Mouse (Mus musculus) limb, embryonic 13.5 days (tissue): ENCODE results near the gene Psmb8. TPM values are rescaled to one million over a fixed set of nuclear protein-coding genes. Genes with fewer than 3 reads are reported as not detected.

ENCODE experiments used
- ATAC-seq: fragments of 200-750 bp; cut with Nextera tagmentation; 2 replicates; pipeline ENCODE4 v1.8.0; 2017; ENCODE audit warnings: low read depth, moderate number of reproducible peaks, moderate TSS enrichment; ENCODE audit not compliant: low FRiP score
- H3K27ac ChIP-seq: fragments of 300-500 bp; sonication (generic); 2 replicates; pipeline ENCODE4 v1.5.1; 2015; ENCODE audit warnings: inconsistent platforms, mild to moderate bottlenecking, moderate library complexity
- H3K27me3 ChIP-seq: fragments of 300-500 bp; sonication (generic); 2 replicates; pipeline ENCODE4 v1.6.1; 2015; ENCODE audit warnings: mild to moderate bottlenecking, inconsistent platforms
- H3K36me3 ChIP-seq: fragments of 300-500 bp; sonication (generic); 2 replicates; pipeline ENCODE4 v1.6.1; 2015; ENCODE audit warnings: inconsistent platforms, mild to moderate bottlenecking, moderate library complexity
- H3K4me1 ChIP-seq: fragments of 300-500 bp; sonication (generic); 2 replicates; pipeline ENCODE4 v1.6.1; 2015; ENCODE audit warnings: inconsistent platforms
- H3K4me2 ChIP-seq: fragments of 300-500 bp; sonication (generic); replicated peaks from 2 replicates; pipeline ENCODE4 v1.6.1; 2015; ENCODE audit warnings: inconsistent platforms, mild to moderate bottlenecking, moderate library complexity
- H3K4me3 ChIP-seq: fragments of 300-500 bp; sonication (generic); 2 replicates; pipeline ENCODE4 v1.5.1; 2015; ENCODE audit warnings: moderate library complexity, mild to moderate bottlenecking, inconsistent platforms
- H3K9ac ChIP-seq: fragments of 300-500 bp; sonication (generic); 2 replicates; pipeline ENCODE4 v1.6.1; 2015; ENCODE audit warnings: mild to moderate bottlenecking, inconsistent platforms
- H3K9me3 ChIP-seq: fragments of 300-500 bp; sonication (generic); 2 replicates; pipeline ENCODE4 v1.6.1; 2016; ENCODE audit warnings: inconsistent platforms
- WGBS: fragments of 180-500 bp; shearing (Covaris S2); methylation state at CpG from one replicate; pipeline ENCODE4 v1.1.7; 2015; 5-methylcytosine and 5-hydroxymethylcytosine counted together
- polyA plus RNA-seq: library from polyadenylated mRNA; unstranded; fragments of >200 nt; fragmentation: Nextera tagmentation; extraction: Ambion mirVana; gene quantifications from 2 replicates; pipeline ENCODE4 v1.2.1, GENCODE M21; 2015

The Psmb8 gene
- polyA plus RNA-seq, 1 experiment from 2014 or later: 5.5 TPM

- H3K27me3 ChIP-seq: no peaks in the 10 kb centered on the region
- no peak overlapping the region for H3K9ac ChIP-seq
- no peak overlapping the region for H3K4me2 ChIP-seq
- H3K27ac ChIP-seq: no peak overlapping the region
- WGBS: 85% methylated on average over 3 of the region's 3 CpGs
- no peaks in the 10 kb centered on the region for H3K36me3 ChIP-seq
- ATAC-seq: no peak
- H3K4me3 ChIP-seq: no peak overlapping the region
- H3K4me1 ChIP-seq: no peaks in the 10 kb centered on the region
- H3K9me3 ChIP-seq: peaks cover 9% of the 10 kb centered on the region; the same call in 1 of the 2 replicates
Observed at GRCm38 (mm10) chr17:34237741-34238140, 40.2 kb downstream of the Psmb8 start.

- no peak within 1 kb of the TSS for H3K4me2 ChIP-seq
- peaks cover 9% of the 10 kb centered on the region; the same call in 1 of the 2 replicates for H3K9me3 ChIP-seq
- H3K27ac ChIP-seq: no peak within 1 kb of the TSS
- 63% methylated on average over 3 of the region's 3 CpGs for WGBS
- H3K9ac ChIP-seq: no peak within 1 kb of the TSS
- H3K4me1 ChIP-seq: no peaks in the 10 kb centered on the region
- no peak within 1 kb of the TSS for H3K4me3 ChIP-seq
- no peaks in the 10 kb centered on the region for H3K36me3 ChIP-seq
- no peak for ATAC-seq
- no peaks in the 10 kb centered on the region for H3K27me3 ChIP-seq
Observed at GRCm38 (mm10) chr17:34238706-34239105, 41.2 kb downstream of the Psmb8 start, which contains the start of gene H2-Ob. Gene H2-Ob (plus strand): TSS chr17:34238903.

GRCm38 (mm10) chr17:34239601-34240041 lies 42.1 kb downstream of the Psmb8 start:
- 65% methylated on average over 10 of the region's 10 CpGs for WGBS
- H3K4me1 ChIP-seq: no peaks in the 10 kb centered on the region
- H3K9ac ChIP-seq: no peak overlapping the region
- no peaks in the 10 kb centered on the region for H3K27me3 ChIP-seq
- H3K4me3 ChIP-seq: no peak overlapping the region
- no peak overlapping the region for H3K4me2 ChIP-seq
- no peak overlapping the region for H3K27ac ChIP-seq
- no peak for ATAC-seq
- H3K9me3 ChIP-seq: peaks cover 9% of the 10 kb centered on the region; the same call in 1 of the 2 replicates
- H3K36me3 ChIP-seq: no peaks in the 10 kb centered on the region

GRCm38 (mm10) chr17:34240366-34240765 lies 42.8 kb downstream of the Psmb8 start:
- no peaks in the 10 kb centered on the region for H3K27me3 ChIP-seq
- ATAC-seq: no peak
- no peak overlapping the region for H3K4me3 ChIP-seq
- H3K4me1 ChIP-seq: no peaks in the 10 kb centered on the region
- no peak overlapping the region for H3K9ac ChIP-seq
- H3K36me3 ChIP-seq: no peaks in the 10 kb centered on the region
- H3K9me3 ChIP-seq: peaks cover 9% of the 10 kb centered on the region; the same call in 1 of the 2 replicates
- H3K4me2 ChIP-seq: no peak overlapping the region
- 67% methylated on average over 3 of the region's 3 CpGs for WGBS
- no peak overlapping the region for H3K27ac ChIP-seq

GRCm38 (mm10) chr17:34240916-34241315 lies 43.4 kb downstream of the Psmb8 start:
- no peaks in the 10 kb centered on the region for H3K36me3 ChIP-seq
- no peak overlapping the region for H3K9ac ChIP-seq
- no peak for ATAC-seq
- no peak overlapping the region for H3K4me2 ChIP-seq
- 75% methylated on average over 6 of the region's 6 CpGs for WGBS
- H3K4me1 ChIP-seq: no peaks in the 10 kb centered on the region
- no peak overlapping the region for H3K4me3 ChIP-seq
- H3K27me3 ChIP-seq: no peaks in the 10 kb centered on the region
- H3K27ac ChIP-seq: no peak overlapping the region
- peaks cover 9% of the 10 kb centered on the region; the same call in 1 of the 2 replicates for H3K9me3 ChIP-seq

- Histone ChIP-seq H3K27ac (no peak overlapping the region), H3K4me3 (no peak overlapping the region), H3K4me1 (no peaks in the 10 kb centered on the region), H3K27me3 (peaks cover 6% of the 10 kb centered on the region; the same call in 1 of the 2 replicates), H3K4me2 (no peak overlapping the region), H3K9ac (no peak overlapping the region), H3K9me3 (peaks cover 9% of the 10 kb centered on the region; the same call in 1 of the 2 replicates), H3K36me3 (no peaks in the 10 kb centered on the region)
- ATAC-seq: no peak
- WGBS: 70% methylated on average over 4 of the region's 4 CpGs
Observed at GRCm38 (mm10) chr17:34244656-34245055, 47.1 kb downstream of the Psmb8 start.

- H3K27ac ChIP-seq: no peak overlapping the region
- H3K4me2 ChIP-seq: no peak overlapping the region
- no peaks in the 10 kb centered on the region for H3K4me1 ChIP-seq
- no peak for ATAC-seq
- 81% methylated on average over 3 of the region's 3 CpGs for WGBS
- H3K9ac ChIP-seq: no peak overlapping the region
- no peaks in the 10 kb centered on the region for H3K36me3 ChIP-seq
- no peak overlapping the region for H3K4me3 ChIP-seq
- peaks cover 6% of the 10 kb centered on the region; the same call in 1 of the 2 replicates for H3K27me3 ChIP-seq
- peaks cover 3% of the 10 kb centered on the region; the same call in 1 of the 2 replicates for H3K9me3 ChIP-seq
Observed at GRCm38 (mm10) chr17:34247047-34247446, 49.5 kb downstream of the Psmb8 start.

- H3K4me2 ChIP-seq: no peak overlapping the region
- no peak overlapping the region for H3K9ac ChIP-seq
- H3K4me3 ChIP-seq: no peak overlapping the region
- H3K27me3 ChIP-seq: peaks cover 6% of the 10 kb centered on the region; the same call in 1 of the 2 replicates
- no peaks in the 10 kb centered on the region for H3K4me1 ChIP-seq
- whole genome bisulfite sequencing: 68% methylated on average over 2 of the region's 2 CpGs
- no peak overlapping the region for H3K27ac ChIP-seq
- H3K36me3 ChIP-seq: no peaks in the 10 kb centered on the region
- no peak for ATAC-seq
- H3K9me3 ChIP-seq: no peaks in the 10 kb centered on the region
Observed at GRCm38 (mm10) chr17:34248764-34249163, 51.2 kb downstream of the Psmb8 start.

- 45% methylated on average over 3 of the region's 3 CpGs for WGBS
- no peak overlapping the region for H3K9ac ChIP-seq
- no peak overlapping the region for H3K4me2 ChIP-seq
- no peaks in the 10 kb centered on the region for H3K4me1 ChIP-seq
- no peaks in the 10 kb centered on the region for H3K36me3 ChIP-seq
- peaks cover 6% of the 10 kb centered on the region; the same call in 1 of the 2 replicates for H3K27me3 ChIP-seq
- ATAC-seq: no peak
- no peaks in the 10 kb centered on the region for H3K9me3 ChIP-seq
- no peak overlapping the region for H3K27ac ChIP-seq
- H3K4me3 ChIP-seq: no peak overlapping the region
Observed at GRCm38 (mm10) chr17:34249361-34249760, 51.8 kb downstream of the Psmb8 start.

- Histone ChIP-seq H3K27me3 (peaks cover 6% of the 10 kb centered on the region; the same call in 1 of the 2 replicates), H3K9ac (no peak overlapping the region), H3K27ac (no peak overlapping the region), H3K9me3 (no peaks in the 10 kb centered on the region), H3K4me1 (no peaks in the 10 kb centered on the region), H3K4me3 (no peak overlapping the region), H3K36me3 (no peaks in the 10 kb centered on the region), H3K4me2 (no peak overlapping the region)
- 18% methylated on average over 4 of the region's 4 CpGs for WGBS
- no peak for ATAC-seq
Observed at GRCm38 (mm10) chr17:34249878-34250277, 52.4 kb downstream of the Psmb8 start.

Other genes starting within 250 kb of the Psmb8 start
- gene B3galt4, start 246.2 kb upstream of the Psmb8 start, polyA plus RNA-seq: 8.0 and 9.2 TPM in 2 replicates
- gene Vps52, start 241.9 kb upstream of the Psmb8 start, polyA plus RNA-seq: 46.8 and 49.4 TPM in 2 replicates
- gene Rps18, start 241.7 kb upstream of the Psmb8 start, polyA plus RNA-seq: 1,649 and 1,723 TPM in 2 replicates
- 7.3 and 12.2 TPM in 2 replicates for gene H2-K1, start 197.4 kb upstream of the Psmb8 start, polyA plus RNA-seq
- gene Ring1, start 173.0 kb upstream of the Psmb8 start, polyA plus RNA-seq: 19.1 and 19.8 TPM in 2 replicates
- gene H2-Ke6, start 169.7 kb upstream of the Psmb8 start, polyA plus RNA-seq: 50.0 and 59.4 TPM in 2 replicates
- gene Slc39a7, start 166.0 kb upstream of the Psmb8 start, polyA plus RNA-seq: 237 and 244 TPM in 2 replicates
- gene Rxrb, start 165.9 kb upstream of the Psmb8 start, polyA plus RNA-seq: 56.1 and 59.1 TPM in 2 replicates
- gene Col11a2, start 158.3 kb upstream of the Psmb8 start, polyA plus RNA-seq: 46.3 and 56.6 TPM in 2 replicates
- 0.55 and 0.65 TPM in 2 replicates for gene H2-Oa, start 105.4 kb upstream of the Psmb8 start, polyA plus RNA-seq
- 14.2 and 15.6 TPM in 2 replicates for gene H2-DMa, start 78.2 kb upstream of the Psmb8 start, polyA plus RNA-seq
- 132 and 133 TPM in 2 replicates for gene Brd2, start 75.1 kb upstream of the Psmb8 start, polyA plus RNA-seq
- 0.15 and 0.38 TPM in 2 replicates for gene H2-DMb2, start 54.4 kb upstream of the Psmb8 start, polyA plus RNA-seq
- 1.5 and 1.7 TPM in 2 replicates for gene H2-DMb1, start 44.6 kb upstream of the Psmb8 start, polyA plus RNA-seq
- gene Tap1, start 10.2 kb upstream of the Psmb8 start, polyA plus RNA-seq: 8.0 and 8.4 TPM in 2 replicates
- gene Psmb9, start 10.0 kb upstream of the Psmb8 start, polyA plus RNA-seq: 2.7 and 3.6 TPM in 2 replicates
- gene Tap2, start 5.8 kb downstream of the Psmb8 start, polyA plus RNA-seq: 2.0 and 3.1 TPM in 2 replicates
- not detected in 2 replicates for gene H2-Ob, start 41.2 kb downstream of the Psmb8 start, polyA plus RNA-seq
- 2.9 and 4.2 TPM in 2 replicates for gene H2-Ab1, start 60.0 kb downstream of the Psmb8 start, polyA plus RNA-seq
- 2.2 and 2.6 TPM in 2 replicates for gene H2-Aa, start 90.1 kb downstream of the Psmb8 start, polyA plus RNA-seq
- 2.6 and 2.9 TPM in 2 replicates for gene H2-Eb1, start 108.1 kb downstream of the Psmb8 start, polyA plus RNA-seq
- gene H2-Eb2, start 127.9 kb downstream of the Psmb8 start, polyA plus RNA-seq: not detected in 2 replicates
- 0.05 and 0.09 TPM in 2 replicates for gene Btnl2, start 157.1 kb downstream of the Psmb8 start, polyA plus RNA-seq
- not detected in 2 replicates for gene Btnl1, start 179.4 kb downstream of the Psmb8 start, polyA plus RNA-seq
- gene BC051142, start 201.1 kb downstream of the Psmb8 start, polyA plus RNA-seq: 0.47 and 0.69 TPM in 2 replicates